Mouse (Mus musculus): ENCODE data around the gene Plxdc2. TPM values are rescaled to one million over a fixed set of nuclear protein-coding genes. Genes with fewer than 3 reads are reported as not detected.
"Not testable (repeated sequence)": the region's sequence is repeated elsewhere in the genome, so short reads cannot be mapped to it uniquely, and the experiment has no call there.

The Plxdc2 gene
- total RNA-seq, 2 experiments from 2014 or later, result 9.9 to 12.6 TPM

- DNase-seq (ENCODE audit: low spot score), result no peak
Measured at GRCm38 (mm10) chr2:16743568-16743967, 387.5 kb downstream of the Plxdc2 start.

- DNase-seq (ENCODE audit: low spot score), result no peak
Measured at GRCm38 (mm10) chr2:16749302-16749909, 393.3 kb downstream of the Plxdc2 start.

DNA sequence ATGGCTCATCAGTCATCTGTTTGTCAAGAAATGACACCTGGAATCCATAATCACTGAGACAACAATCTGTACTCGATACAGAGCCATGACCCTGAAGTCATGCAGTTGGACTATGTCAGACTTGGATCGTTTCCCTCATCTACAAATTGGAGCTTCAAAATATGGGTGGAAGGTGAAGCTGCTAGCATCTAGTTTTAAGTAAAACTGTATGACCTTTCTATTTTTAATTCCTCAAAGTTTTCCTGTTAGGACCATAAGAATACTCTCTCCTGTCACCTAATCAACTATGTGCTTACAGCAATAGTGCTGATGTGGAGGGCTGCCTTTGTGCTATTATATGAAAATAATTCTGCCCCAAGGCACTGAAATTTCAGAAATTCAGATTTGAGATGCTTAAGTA is 401.1 kb downstream of the Plxdc2 start:
- DNase-seq (ENCODE audit: low spot score), result no peak

- no peak for DNase-seq (ENCODE audit: low spot score)
Measured at GRCm38 (mm10) chr2:16759766-16760165, 403.7 kb downstream of the Plxdc2 start.

DNA sequence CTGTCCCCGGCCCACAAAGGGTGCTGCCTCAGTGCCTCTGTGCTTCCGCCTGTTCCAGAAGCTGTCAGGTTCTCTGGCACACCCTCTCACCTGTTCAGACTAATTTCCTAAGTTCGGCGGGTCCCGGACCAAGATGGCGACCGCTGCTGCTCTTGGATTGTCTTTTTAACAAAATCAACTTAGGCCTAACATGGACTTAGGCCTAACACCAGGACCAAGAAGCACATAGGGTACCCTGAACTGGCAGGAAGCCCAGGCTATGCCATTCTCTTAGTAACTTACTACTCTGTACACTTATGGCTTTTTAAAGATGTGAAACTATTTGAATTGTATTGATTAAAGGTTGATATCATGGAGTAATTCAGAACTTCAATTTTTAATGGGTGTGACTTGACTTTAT is 413.0 kb downstream of the Plxdc2 start:
- not testable (repeated sequence) for DNase-seq (ENCODE audit: low spot score)

DNA sequence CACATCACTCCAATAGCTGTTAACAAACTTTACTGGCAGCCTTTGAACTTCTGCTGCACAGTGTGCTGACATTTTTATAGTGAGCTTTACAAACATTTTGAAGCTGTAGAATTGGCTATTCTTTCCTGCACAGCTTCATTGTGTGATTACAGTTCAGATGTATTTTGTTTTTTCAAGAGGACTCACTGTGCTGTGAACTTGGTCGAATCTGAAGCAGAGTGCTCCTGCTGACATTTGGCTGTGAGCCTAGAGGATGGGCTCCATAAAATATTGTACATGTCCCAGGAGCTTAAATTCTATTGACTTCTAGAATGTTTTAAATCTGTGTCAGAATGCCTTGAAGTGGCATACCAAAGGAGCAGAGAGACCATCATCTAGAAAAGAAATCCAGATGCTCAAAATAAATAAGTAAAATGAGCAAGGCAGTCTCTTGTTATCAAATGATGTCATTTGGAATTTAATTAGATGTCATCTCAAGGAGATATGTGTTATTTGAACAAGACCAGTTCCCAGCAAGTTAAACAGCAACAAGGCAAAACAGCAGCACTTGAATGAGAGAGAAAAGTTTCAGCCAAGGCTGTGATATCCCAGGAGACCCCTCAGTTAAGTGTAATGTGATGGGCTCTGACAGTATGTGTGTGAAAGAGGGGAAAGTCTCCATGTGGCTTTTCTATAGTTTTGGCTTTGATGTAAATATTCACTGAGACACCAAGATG is 417.5 kb downstream of the Plxdc2 start:
- DNase-seq (ENCODE audit: low spot score), result no peak

GRCm38 (mm10) chr2:16774114-16774433 is 418.0 kb downstream of the Plxdc2 start:
- no peak for DNase-seq (ENCODE audit: low spot score)

DNA sequence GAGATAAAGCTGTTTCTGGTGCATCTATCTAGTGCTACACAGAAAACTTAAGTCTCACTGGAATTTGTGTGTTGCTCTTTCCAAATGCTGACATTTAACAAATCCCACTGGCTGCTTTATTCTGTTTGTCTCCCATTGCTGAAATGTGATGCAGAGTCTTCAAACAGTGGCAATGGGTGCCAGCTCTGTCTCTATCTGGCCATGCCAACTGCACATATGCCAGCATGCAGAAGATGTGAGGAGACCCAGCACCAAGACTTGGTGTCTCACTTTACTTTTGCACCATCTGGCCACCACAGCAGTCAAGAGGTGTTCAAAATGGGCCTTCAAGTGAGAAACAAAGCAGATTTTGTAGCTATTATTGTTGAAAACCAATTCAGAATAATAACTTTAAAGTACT is 439.2 kb downstream of the Plxdc2 start:
- no peak for DNase-seq (ENCODE audit: low spot score)

Measured in gastrocnemius, adult 18-20 months (tissue).